Mouse (Mus musculus): ENCODE results near the gene Eif4g3. TPM values are rescaled to one million over a fixed set of nuclear protein-coding genes. Genes with fewer than 3 reads are reported as not detected.
"Not testable (repeated sequence)": the region's sequence is repeated elsewhere in the genome, so short reads cannot be mapped to it uniquely, and the experiment has no call there.

Gene Eif4g3
- polyA plus RNA-seq, 1 experiment from 2014 or later = 57.3 TPM

GRCm38 (mm10) chr4:137959889-137960665 lies 32.7 kb upstream of the Eif4g3 start:
- Histone ChIP-seq H3K9me3 (ENCODE audit: control insufficient read depth, low read length) (peaks cover 4% of the 10 kb centered on the region; the same call in 1 of the 2 replicates), H3K4me2 (ENCODE audit: low read depth, low read length, severe bottlenecking) (no peak overlapping the region), H3K36me3 (ENCODE audit: control insufficient read depth, insufficient read depth, low read length) (peaks cover 5% of the 10 kb centered on the region; the same call in 1 of the 2 replicates), H3K27ac (ENCODE audit: low read depth, low read length) (no peak overlapping the region), H3K4me3 (ENCODE audit: low read depth, low read length) (no peak overlapping the region), H3K4me1 (replicated peaks; ENCODE audit: control insufficient read depth, insufficient read depth, low read length) (no peaks in the 10 kb centered on the region), H3K9ac (ENCODE audit: low read length) (no peak overlapping the region), H3K27me3 (ENCODE audit: control insufficient read depth, insufficient read depth, low read length) (no peaks in the 10 kb centered on the region)
- ATAC-seq (replicated peaks; ENCODE audit: low FRiP score) (no peak), DNase-seq (ENCODE audit: low spot score) (no peak)
- WGBS = 87% methylated on average over 13 of the region's 13 CpGs

GRCm38 (mm10) chr4:137960757-137961156 lies 32.1 kb upstream of the Eif4g3 start:
- ATAC-seq (replicated peaks; ENCODE audit: low FRiP score) = no peak
- WGBS = 90% methylated on average over 11 of the region's 11 CpGs
- Histone ChIP-seq H3K9ac (ENCODE audit: low read length) (no peak overlapping the region), H3K27me3 (ENCODE audit: control insufficient read depth, insufficient read depth, low read length) (no peaks in the 10 kb centered on the region), H3K9me3 (ENCODE audit: control insufficient read depth, low read length) (peaks cover 4% of the 10 kb centered on the region; the same call in 1 of the 2 replicates), H3K4me2 (ENCODE audit: low read depth, low read length, severe bottlenecking) (no peak overlapping the region), H3K27ac (ENCODE audit: low read depth, low read length) (no peak overlapping the region), H3K36me3 (ENCODE audit: control insufficient read depth, insufficient read depth, low read length) (peaks cover 5% of the 10 kb centered on the region; the same call in 1 of the 2 replicates), H3K4me3 (ENCODE audit: low read depth, low read length) (no peak overlapping the region), H3K4me1 (replicated peaks; ENCODE audit: control insufficient read depth, insufficient read depth, low read length) (no peaks in the 10 kb centered on the region)
- no peak for DNase-seq (ENCODE audit: low spot score)

- Histone ChIP-seq H3K27me3 (ENCODE audit: control insufficient read depth, insufficient read depth, low read length) (no peaks in the 10 kb centered on the region), H3K4me3 (ENCODE audit: low read depth, low read length) (no peak overlapping the region), H3K4me1 (replicated peaks; ENCODE audit: control insufficient read depth, insufficient read depth, low read length) (no peaks in the 10 kb centered on the region), H3K36me3 (ENCODE audit: control insufficient read depth, insufficient read depth, low read length) (peaks cover 5% of the 10 kb centered on the region; the same call in 1 of the 2 replicates), H3K27ac (ENCODE audit: low read depth, low read length) (no peak overlapping the region), H3K9me3 (ENCODE audit: control insufficient read depth, low read length) (peaks cover 4% of the 10 kb centered on the region; the same call in 1 of the 2 replicates), H3K4me2 (ENCODE audit: low read depth, low read length, severe bottlenecking) (no peak overlapping the region), H3K9ac (ENCODE audit: low read length) (no peak overlapping the region)
- no peak for DNase-seq (ENCODE audit: low spot score)
- 93% methylated on average over 20 of the region's 20 CpGs for WGBS
- no peak for ATAC-seq (replicated peaks; ENCODE audit: low FRiP score)
Observed at GRCm38 (mm10) chr4:137962643-137963350, 30.0 kb upstream of the Eif4g3 start.

GRCm38 (mm10) chr4:137963431-137963830 lies 29.4 kb upstream of the Eif4g3 start:
- Histone ChIP-seq H3K4me1 (replicated peaks; ENCODE audit: control insufficient read depth, insufficient read depth, low read length) (no peaks in the 10 kb centered on the region), H3K4me3 (ENCODE audit: low read depth, low read length) (no peak overlapping the region), H3K9ac (ENCODE audit: low read length) (no peak overlapping the region), H3K4me2 (ENCODE audit: low read depth, low read length, severe bottlenecking) (no peak overlapping the region), H3K9me3 (ENCODE audit: control insufficient read depth, low read length) (peaks cover 4% of the 10 kb centered on the region; the same call in 1 of the 2 replicates), H3K27ac (ENCODE audit: low read depth, low read length) (no peak overlapping the region), H3K27me3 (ENCODE audit: control insufficient read depth, insufficient read depth, low read length) (no peaks in the 10 kb centered on the region), H3K36me3 (ENCODE audit: control insufficient read depth, insufficient read depth, low read length) (peaks cover 5% of the 10 kb centered on the region; the same call in 1 of the 2 replicates)
- no peak for ATAC-seq (replicated peaks; ENCODE audit: low FRiP score)
- 92% methylated on average over 6 of the region's 6 CpGs for WGBS
- no peak for DNase-seq (ENCODE audit: low spot score)

GRCm38 (mm10) chr4:137963881-137964584 lies 28.8 kb upstream of the Eif4g3 start:
- peak; percentile 86 for DNase-seq (ENCODE audit: low spot score)
- H3K4me1 ChIP-seq (replicated peaks; ENCODE audit: control insufficient read depth, insufficient read depth, low read length) = no peaks in the 10 kb centered on the region
- H3K27ac ChIP-seq (ENCODE audit: low read depth, low read length) = no peak overlapping the region
- no peak overlapping the region for H3K4me3 ChIP-seq (ENCODE audit: low read depth, low read length)
- H3K4me2 ChIP-seq (ENCODE audit: low read depth, low read length, severe bottlenecking) = no peak overlapping the region
- no peak overlapping the region for H3K9ac ChIP-seq (ENCODE audit: low read length)
- peaks cover 5% of the 10 kb centered on the region; the same call in 1 of the 2 replicates for H3K36me3 ChIP-seq (ENCODE audit: control insufficient read depth, insufficient read depth, low read length)
- no peaks in the 10 kb centered on the region for H3K27me3 ChIP-seq (ENCODE audit: control insufficient read depth, insufficient read depth, low read length)
- peaks cover 4% of the 10 kb centered on the region; the same call in 1 of the 2 replicates for H3K9me3 ChIP-seq (ENCODE audit: control insufficient read depth, low read length)
- 70% methylated on average over 9 of the region's 9 CpGs for WGBS
- ATAC-seq (replicated peaks; ENCODE audit: low FRiP score) = no peak

- H3K27me3 ChIP-seq (ENCODE audit: control insufficient read depth, insufficient read depth, low read length) = no peaks in the 10 kb centered on the region
- H3K27ac ChIP-seq (ENCODE audit: low read depth, low read length) = no peak overlapping the region
- H3K4me1 ChIP-seq (replicated peaks; ENCODE audit: control insufficient read depth, insufficient read depth, low read length) = no peaks in the 10 kb centered on the region
- H3K36me3 ChIP-seq (ENCODE audit: control insufficient read depth, insufficient read depth, low read length) = peaks cover 1% of the 10 kb centered on the region; the same call in 1 of the 2 replicates
- no peak overlapping the region for H3K9ac ChIP-seq (ENCODE audit: low read length)
- H3K4me2 ChIP-seq (ENCODE audit: low read depth, low read length, severe bottlenecking) = no peak overlapping the region
- ATAC-seq (replicated peaks; ENCODE audit: low FRiP score) (no peak), DNase-seq (ENCODE audit: low spot score) (no peak)
- H3K9me3 ChIP-seq (ENCODE audit: control insufficient read depth, low read length) = peaks cover 1% of the 10 kb centered on the region; the same call in 1 of the 2 replicates
- no peak overlapping the region for H3K4me3 ChIP-seq (ENCODE audit: low read depth, low read length)
- WGBS = 94% methylated on average over 11 of the region's 11 CpGs
Observed at GRCm38 (mm10) chr4:137964585-137964930, 28.3 kb upstream of the Eif4g3 start.

GRCm38 (mm10) chr4:137968203-137968602 lies 24.6 kb upstream of the Eif4g3 start:
- Histone ChIP-seq H3K36me3 (ENCODE audit: control insufficient read depth, insufficient read depth, low read length) (no peaks in the 10 kb centered on the region), H3K27me3 (ENCODE audit: control insufficient read depth, insufficient read depth, low read length) (no peaks in the 10 kb centered on the region), H3K4me3 (ENCODE audit: low read depth, low read length) (no peak overlapping the region), H3K4me1 (replicated peaks; ENCODE audit: control insufficient read depth, insufficient read depth, low read length) (no peaks in the 10 kb centered on the region), H3K9ac (ENCODE audit: low read length) (no peak overlapping the region), H3K4me2 (ENCODE audit: low read depth, low read length, severe bottlenecking) (no peak overlapping the region), H3K9me3 (ENCODE audit: control insufficient read depth, low read length) (no peaks in the 10 kb centered on the region), H3K27ac (ENCODE audit: low read depth, low read length) (no peak overlapping the region)
- 9% methylated on average over 9 of the region's 9 CpGs for WGBS
- DNase-seq (ENCODE audit: low spot score) = peak; percentile 85
- ATAC-seq (replicated peaks; ENCODE audit: low FRiP score) = peak; percentile 42

GRCm38 (mm10) chr4:137970623-137971199 lies 22.1 kb upstream of the Eif4g3 start:
- not testable (repeated sequence) for H3K4me2 ChIP-seq (ENCODE audit: low read depth, low read length, severe bottlenecking); H3K4me3 ChIP-seq (ENCODE audit: low read depth, low read length); H3K4me1 ChIP-seq (replicated peaks; ENCODE audit: control insufficient read depth, insufficient read depth, low read length); H3K9ac ChIP-seq (ENCODE audit: low read length); DNase-seq (ENCODE audit: low spot score); H3K27ac ChIP-seq (ENCODE audit: low read depth, low read length); H3K36me3 ChIP-seq (ENCODE audit: control insufficient read depth, insufficient read depth, low read length); H3K27me3 ChIP-seq (ENCODE audit: control insufficient read depth, insufficient read depth, low read length); H3K9me3 ChIP-seq (ENCODE audit: control insufficient read depth, low read length)
- peak; percentile 69 for ATAC-seq (replicated peaks; ENCODE audit: low FRiP score)
- no CpG with 5 or more reads among the region's 11 CpGs for WGBS

All from forebrain, embryonic 11.5 days (tissue).